Comparison of ENCODE assay signal across 7 mouse cellular contexts in the genomic region with DNA sequence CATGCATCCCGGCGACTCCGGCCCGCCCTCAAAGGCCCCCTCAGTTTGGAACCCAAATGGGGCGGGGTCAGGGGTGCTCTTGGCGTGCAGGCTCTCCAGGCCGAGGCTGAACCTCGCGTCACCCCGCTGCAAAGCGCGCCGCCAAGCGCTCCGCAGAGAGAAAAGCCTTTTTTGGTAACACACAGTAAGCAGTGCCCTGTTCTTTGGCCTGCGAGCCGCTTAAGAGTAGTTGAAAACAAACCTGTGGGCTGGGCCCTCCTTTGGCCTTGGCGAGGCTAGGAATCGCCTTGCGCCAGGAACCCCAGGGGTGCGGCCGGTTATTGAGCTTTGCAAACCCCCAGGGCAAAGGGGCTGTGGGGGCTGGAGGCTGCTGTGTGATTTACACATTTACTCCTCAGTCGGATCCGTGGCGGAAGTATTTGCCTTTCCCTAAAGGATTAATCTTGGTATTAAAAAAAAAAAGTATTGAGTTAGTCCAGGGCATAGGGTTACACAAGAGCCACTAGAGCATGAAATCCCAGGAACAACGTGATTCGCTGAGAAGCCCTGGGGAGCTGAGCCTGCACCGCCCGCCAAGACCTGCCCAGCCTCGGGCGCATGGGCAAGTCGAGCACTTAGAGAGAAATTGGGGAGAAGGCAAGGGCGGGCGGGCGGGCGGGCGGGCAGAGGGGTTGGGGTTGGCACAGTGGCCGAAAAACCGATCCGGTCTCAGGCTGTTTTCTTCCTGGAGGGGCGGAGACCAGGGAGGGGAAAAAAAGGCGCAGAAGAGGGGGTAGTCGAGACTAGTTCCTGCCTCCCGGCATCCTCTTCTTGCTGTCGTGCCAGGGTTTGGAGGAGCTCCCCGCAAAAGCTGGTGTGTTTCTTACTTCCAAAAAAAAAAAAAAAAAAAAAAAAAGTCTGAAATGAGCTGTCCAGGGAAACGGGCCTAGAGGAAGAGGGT. TPM values are rescaled to one million over a fixed set of nuclear protein-coding genes. Genes with fewer than 3 reads are reported as not detected.
DNase-seq lines count a peak whose midpoint lies in the region; ATAC-seq and TF ChIP-seq lines count a peak whose summit lies in the region.

No protein-coding gene starts in this region.

- peaks cover 7% of the 10 kb centered on the region; the same call in 1 of the 2 replicates for H3K79me2 ChIP-seq in liver, adult 2 months (ENCODE audit: control insufficient read depth, insufficient read depth, low read length)

- under 1% methylated on average over 47 of the region's 47 CpGs for WGBS in liver, adult 2 months

- peak overlapping the region; percentile 100 for H3K27ac ChIP-seq in liver, adult 2 months (replicated peaks; ENCODE audit: insufficient read depth, low read depth, low read length)

- TF ChIP-seq POLR2A in liver, adult 2 months (IDR thresholded peaks at IDR 0.05; ENCODE audit: extremely low read depth, insufficient read depth, low read length): 0 out of 2 replicates have a peak, but pooled peaks have one; percentile 21

- peaks cover 29% of the 10 kb centered on the region for H3K4me1 ChIP-seq in liver, adult 2 months (ENCODE audit: control insufficient read depth, insufficient read depth, low read length)

- TF ChIP-seq CTCF in liver, adult 2 months (IDR thresholded peaks at IDR 0.05; ENCODE audit: low read depth, low read length): peak; percentile 51

- ATAC-seq in monocyte, adult 5-6 weeks (replicated peaks; ENCODE audit: insufficient number of reproducible peaks, low FRiP score, low TSS enrichment, poor library complexity, severe bottlenecking): peak; percentile 23; the same call in 1 of the 2 replicates

- no peaks in the 10 kb centered on the region for H3K36me3 ChIP-seq in liver, adult 2 months (ENCODE audit: control insufficient read depth, insufficient read depth, low read length)

- H3K4me3 ChIP-seq in liver, adult 2 months (ENCODE audit: insufficient read depth, low read depth, low read length): peak overlapping the region; percentile 38

- peak; percentile 71 to 73 for DNase-seq in adrenal gland, adult 18-20 months (ENCODE audit: low spot score in 2 of 2)
- peak; percentile 81 for DNase-seq in embryo, embryonic 10 days (ENCODE audit: low spot score)
- DNase-seq in heart, adult 11 months: peak; percentile 99
- peak; percentile 97 for DNase-seq in kidney, adult 11 months
- DNase-seq in liver, adult 2 months (ENCODE audit: extremely low read depth, low read depth, low spot score): peak; percentile 97
- DNase-seq in spleen, postnatal 4 days (ENCODE audit: low spot score in 2 of 2): peak; percentile 62 to 84

- H3K9ac ChIP-seq in liver, adult 2 months (ENCODE audit: low read depth, low read length): peak overlapping the region; percentile 80

- no peaks in the 10 kb centered on the region for H3K27me3 ChIP-seq in liver, adult 2 months (ENCODE audit: control insufficient read depth, insufficient read depth, low read length)

RNA-seq across cellular contexts. Expression of gene Irf2bpl, which starts 3.8 kb away (rescaled TPM):
- 10 to 100 TPM; 61.0 to 61.4 TPM for total RNA-seq in adrenal gland, adult 18-20 months (2021)
- 6.8 and 9.3 TPM in 2 replicates for total RNA-seq in liver, adult 2 months (2014; rRNA removed)
- polyA plus RNA-seq in liver, adult 2 months (2012; rRNA removed): 10.5 and 10.8 TPM in 2 replicates
- total RNA-seq in monocyte, adult 5-6 weeks (2017): 15.1 to 32.7 TPM (median 18.2 TPM) in 3 replicates

RNA-seq across cellular contexts. Expression of gene Cipc, which starts 58.4 kb away (rescaled TPM):
- total RNA-seq in adrenal gland, adult 18-20 months (2021): 10 to 100 TPM; 21.8 to 28.5 TPM
- total RNA-seq in liver, adult 2 months (2014; rRNA removed): 15.7 and 26.4 TPM in 2 replicates
- polyA plus RNA-seq in liver, adult 2 months (2012; rRNA removed): 28.4 and 36.0 TPM in 2 replicates
- 25.1 to 34.7 TPM (median 25.9 TPM) in 3 replicates for total RNA-seq in monocyte, adult 5-6 weeks (2017)

Comparison
In these comparisons a context has a peak if more than half of its experiments do, and no peak if none do; other contexts are left out.
1. Peak in every context shown above with its lines: DNase-seq, ATAC-seq, H3K4me3 ChIP-seq and H3K27ac ChIP-seq.